Mouse (Mus musculus): ENCODE data around the gene Pou2f1.

The Pou2f1 gene

DNA sequence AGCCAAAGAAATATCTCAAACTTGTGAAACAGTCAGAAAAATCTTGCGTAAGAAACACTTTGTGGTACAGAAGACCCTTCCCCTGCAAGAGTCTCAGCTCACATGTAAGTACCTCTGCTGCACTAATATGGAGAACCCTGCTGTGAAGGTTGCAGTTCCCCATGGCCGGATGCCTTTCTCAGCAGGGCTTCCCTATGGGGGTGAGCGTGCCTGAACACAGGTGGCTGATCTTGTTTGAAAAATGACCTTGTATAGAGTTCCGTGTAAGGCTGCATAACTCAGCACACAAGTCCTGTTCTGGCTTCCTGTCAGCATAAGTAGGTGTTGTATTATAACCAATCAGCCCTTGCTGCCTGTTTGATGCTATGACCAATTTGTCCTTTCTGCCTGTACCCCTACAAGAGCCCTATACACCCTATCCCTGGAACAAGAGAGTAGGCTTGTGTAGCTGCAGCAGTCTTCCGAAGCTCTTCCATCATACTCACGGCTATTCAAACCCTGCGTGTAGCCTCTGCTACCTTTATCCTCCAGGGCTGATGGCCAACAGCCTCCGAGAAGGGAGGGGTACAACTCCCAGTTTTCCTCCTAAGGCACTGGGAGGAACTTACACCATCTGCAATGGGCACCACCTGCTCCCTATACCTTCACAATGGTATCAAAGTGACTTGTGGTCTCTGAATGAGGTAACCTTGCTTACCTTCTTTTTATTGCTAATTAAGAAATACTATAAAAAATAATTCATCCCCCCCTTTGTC, 120.2 kb downstream of the Pou2f1 start:
- no peak for DNase-seq (ENCODE audit: low read depth)

DNA sequence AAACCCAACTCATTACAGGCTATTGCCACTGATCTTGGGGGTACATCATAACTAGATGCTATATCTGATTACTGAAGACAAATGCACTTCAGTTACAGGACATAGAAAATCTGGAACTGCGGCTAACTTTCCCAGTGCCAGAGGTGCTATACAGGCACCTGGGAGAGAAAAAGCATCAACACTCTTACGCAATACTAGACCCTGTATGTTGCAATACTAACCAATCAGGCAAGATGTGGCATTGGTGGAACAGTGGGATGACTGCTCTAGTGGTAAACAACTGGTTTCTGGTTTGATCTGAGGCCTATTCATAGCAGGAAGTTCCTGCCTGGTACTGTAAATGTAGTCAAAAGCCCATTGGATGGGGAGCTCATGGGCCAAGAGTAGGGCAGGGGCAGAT, 123.7 kb downstream of the Pou2f1 start:
- DNase-seq (ENCODE audit: low read depth), result no peak

DNA sequence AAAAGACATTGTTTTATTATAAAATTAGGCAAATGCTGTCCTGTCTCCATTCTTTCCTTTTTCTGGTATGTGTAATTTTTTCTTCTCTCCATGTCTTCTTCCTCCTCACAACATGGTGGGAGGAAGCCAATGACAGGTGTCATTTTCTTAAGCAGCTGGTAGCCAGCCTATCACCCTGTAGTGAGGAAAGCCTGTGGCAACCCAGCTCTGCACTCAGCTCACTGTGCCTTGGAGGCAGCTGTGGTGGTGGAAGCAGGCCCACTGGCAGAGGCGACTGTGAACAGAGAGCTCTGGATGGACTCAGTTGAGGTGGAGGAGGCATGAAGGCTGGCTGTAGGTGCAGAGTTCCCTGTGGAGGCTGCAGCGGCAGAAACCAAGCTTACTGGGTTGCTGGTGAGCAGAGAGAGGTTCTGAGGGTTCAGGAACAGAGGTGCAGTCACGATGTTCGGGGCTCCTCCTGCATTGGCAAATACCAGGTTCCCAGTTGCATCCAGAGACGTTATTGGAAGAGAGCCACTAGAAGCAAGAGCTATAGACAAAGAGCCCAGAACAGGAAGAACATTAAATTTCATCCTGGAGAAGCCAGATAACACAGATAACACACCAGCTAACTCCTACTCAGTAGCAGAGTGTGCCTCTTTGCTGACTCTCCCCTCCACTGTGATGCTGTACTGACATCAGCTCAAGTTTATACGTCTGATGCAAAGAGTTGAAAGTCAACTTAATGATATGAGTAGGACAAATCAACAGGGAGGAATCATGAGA, 126.8 kb downstream of the Pou2f1 start:
- no peak for DNase-seq (ENCODE audit: low read depth)

DNA sequence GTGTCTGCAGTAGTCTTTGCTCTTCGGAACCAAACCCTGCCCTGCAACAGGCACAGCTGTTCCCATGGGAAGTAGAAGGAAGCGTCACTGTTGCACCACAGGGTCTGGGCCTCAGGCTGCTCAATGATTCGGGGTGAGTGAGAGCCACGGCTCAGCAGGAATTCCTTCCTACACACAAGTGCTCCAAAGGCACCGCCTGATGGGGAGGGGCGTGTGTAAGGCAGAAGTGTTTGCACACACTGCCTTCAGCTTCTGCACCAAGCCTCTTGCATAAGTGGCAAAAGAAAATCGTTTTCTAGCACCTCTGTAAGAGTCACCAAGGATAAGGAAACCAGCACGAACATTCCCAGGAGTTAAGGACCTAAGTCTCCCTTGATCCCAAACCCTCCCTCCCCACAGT, 127.8 kb downstream of the Pou2f1 start:
- DNase-seq (ENCODE audit: low read depth), result no peak

DNA sequence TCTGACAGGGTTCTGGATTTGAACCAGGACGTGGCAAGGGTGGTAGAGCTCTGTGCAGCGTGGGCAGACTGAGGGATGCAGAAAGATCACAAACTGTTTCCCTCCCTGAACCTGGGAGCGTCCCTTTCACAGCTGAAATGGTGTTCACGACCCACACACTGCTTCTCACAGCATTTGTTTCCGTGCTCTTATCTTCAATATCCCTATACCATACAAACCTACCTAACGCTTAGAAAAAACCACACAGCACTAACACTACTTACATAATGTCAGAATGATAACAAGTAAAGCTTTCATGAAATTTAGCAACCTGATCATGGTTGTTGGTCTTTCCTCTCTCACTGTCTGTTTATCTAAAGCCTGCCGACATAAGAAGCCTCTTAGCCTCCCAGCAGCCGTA, 133.8 kb downstream of the Pou2f1 start:
- DNase-seq (ENCODE audit: low read depth), result no peak

DNA sequence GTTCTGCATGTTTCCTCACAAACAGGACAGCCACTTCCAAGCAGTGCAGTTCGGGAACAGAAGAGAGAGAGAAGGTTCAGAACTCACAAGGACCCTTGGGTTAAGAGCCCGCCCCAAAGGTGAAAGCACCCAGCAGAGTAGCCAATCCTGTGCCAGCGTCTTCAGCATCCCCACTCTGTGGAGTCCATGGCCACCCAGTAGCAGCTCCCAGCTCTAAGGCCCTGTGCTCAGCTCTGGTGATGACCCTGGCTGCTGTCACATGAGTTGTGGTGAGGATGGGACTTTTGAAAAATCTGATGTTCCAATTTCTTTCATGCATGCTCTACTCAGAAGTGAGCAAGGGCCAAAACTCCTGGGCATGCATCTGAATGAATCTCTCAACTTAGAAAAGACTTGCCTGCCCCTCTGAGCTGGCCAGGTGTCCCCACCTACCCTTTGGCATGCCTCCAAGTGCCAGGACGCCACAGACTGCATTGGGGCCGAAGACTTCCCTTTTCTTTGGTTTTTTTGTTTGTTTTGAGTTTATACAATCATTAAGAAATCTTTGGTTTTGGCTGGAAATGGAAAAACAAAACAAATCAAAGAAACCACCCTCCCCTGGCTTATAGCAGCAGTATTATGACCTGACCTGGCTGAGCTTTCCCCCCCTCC, 135.7 kb downstream of the Pou2f1 start:
- DNase-seq (ENCODE audit: low read depth), result no peak

DNA sequence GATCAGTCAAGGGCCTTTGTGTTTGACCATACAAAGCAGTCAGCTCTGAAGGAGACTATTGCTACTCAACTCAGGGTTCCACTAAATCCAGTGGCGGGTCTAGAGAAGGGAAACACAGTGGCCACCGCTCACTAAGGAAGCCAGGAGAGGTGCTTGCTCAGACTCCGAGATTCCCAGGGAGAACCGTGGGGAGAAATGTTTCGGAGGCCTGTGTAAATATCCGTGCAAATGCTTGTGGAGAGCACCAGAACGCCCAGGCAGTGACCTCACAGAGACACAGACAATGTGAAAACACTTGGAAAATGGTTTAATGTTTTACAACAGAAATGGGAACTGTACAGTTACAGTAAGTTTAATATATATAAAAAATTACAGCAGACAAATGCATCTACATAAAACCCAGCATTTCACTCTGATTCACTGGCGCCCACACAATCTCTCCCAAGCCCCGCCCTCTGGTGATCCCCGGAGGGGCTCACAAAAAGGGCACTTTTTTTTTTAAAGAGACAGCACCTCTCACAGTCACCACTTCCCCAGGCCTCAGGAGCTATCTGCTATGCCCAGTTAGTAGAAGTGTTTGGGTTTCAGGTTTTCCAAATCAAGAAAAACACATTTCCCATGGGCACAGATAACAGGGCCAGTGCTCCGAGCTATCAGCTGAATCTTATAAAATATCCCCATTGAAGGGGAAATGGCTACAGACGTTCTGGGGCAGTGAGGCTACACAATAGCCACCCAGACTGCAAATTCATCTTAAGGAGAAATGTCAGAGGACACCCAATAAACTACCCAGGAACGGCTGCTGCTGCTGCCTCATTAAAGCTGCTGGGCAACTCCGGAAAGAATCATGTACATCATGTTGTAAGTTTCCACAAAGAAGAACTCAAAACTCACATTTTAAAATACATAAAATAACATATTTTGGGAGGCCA, 137.3 kb downstream of the Pou2f1 start:
- DNase-seq (ENCODE audit: low read depth), result no peak

DNA sequence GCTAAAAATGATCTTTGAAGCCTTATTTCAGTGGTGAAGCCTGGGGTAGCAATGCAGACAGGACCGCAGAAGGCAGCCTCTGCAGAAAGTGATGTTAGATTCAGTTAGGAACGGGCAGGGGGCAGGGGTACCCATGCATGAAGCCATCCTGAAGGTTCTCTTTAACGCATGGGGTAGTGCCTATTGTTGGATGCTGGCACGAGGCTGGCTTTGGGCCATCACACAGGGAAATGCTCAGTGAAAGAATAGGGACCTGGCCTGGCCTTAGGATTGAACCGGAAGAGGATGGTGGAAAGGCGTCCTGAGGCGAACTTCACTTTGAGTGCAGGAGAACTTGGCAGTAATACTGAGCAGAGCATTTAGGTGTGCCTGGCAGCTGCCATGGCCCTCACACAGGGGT, 140.4 kb downstream of the Pou2f1 start:
- no peak for DNase-seq (ENCODE audit: low read depth)

DNA sequence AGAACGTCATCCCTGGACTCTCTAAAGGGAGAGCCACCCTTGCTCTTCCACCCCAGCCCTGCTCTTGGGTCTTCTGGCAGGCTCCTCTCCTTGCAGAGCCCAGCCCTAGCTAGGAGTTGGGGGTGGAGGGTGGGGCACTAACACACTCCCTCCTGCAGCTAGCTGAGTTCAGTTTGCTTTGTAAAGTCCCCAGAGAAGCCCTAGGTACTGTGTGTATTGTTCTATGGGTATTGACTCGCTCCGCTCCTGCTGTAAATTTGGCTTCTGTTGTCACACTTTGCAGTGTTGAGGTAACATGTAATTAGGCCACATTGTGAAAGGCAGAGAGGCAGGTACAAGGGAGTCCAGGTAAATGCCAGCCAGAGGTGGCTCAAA, 141.3 kb downstream of the Pou2f1 start:
- no peak for DNase-seq (ENCODE audit: low read depth)

DNA sequence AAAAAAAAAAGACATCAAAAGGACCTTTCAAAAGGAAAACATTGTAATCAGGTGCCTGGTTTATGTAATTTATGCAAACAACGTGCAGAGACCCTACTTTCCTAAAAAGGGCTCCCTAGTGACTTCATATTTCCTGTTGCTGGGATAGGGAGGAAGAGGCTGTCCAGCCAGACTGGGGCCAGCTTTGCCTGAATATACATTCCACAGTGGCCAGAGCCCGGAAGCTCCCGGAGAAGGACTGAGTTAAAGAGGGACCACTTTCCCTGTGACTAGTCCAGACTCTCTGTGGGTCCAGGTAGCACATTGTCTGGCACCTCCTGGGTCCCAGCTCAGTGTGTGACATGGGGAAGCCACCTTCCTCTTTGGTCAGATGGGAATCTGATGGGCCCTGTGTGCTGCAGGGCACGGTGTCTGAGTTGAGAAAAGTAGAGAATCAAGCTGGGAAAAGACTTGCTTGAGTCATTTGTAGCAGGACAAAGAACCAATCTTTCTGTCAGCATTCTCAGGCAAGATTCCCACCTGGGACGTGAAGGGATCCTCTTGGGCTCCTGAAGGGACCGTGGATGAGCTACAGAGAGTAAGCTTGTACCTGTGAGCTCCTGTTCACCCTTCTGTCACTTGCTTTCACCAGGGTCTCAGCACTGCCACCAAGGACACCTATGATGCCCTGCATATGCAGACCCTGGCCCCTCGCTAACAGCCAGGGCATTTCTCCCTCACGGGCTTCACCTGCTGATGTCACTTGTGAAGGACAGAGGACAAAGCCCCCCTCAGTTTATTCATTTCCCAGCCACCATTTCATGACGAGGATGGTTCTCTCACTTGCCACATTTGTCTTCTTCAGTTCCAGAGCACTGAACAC, 141.9 kb downstream of the Pou2f1 start:
- no peak for DNase-seq (ENCODE audit: low read depth)

DNA sequence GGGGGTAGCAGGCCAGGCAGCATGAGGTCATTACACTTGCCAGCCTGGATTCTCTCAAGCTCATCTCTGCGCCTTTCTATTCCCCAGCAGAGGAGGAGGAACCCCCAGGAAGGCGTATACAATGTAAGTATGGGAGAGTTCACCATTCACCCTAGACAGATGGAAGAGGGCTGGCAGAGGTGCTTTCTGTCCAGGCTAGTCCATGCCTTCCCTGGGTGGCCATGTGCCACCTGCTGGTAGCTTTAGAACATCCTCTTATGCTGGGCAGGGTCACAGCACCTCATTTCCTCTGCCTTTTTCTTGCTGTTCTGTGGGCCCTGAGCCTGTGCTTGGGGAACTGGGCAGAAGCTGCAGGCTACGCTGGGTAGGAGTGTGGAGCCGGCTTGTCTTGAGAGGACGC, 144.1 kb downstream of the Pou2f1 start:
- DNase-seq (ENCODE audit: low read depth), result peak; percentile 65

DNA sequence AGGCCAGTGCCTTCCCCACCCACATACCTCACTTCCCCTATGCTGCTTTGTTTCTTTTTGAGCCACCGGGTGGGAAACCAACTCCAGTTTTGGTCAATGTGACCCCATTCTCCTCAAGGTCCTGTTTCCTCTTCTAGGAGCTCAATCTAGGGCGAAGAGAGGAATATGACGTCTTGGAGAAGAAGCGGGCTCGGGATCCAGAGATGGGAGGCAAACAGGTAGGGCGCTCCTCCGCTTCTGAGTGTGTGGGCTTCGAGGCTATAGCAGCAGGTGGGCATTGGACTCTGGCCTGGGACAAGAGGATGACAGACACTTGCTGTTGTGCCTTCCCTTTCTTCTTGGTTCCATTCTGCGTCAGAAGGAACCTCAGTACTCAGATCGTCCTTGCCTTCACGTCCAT, 145.2 kb downstream of the Pou2f1 start:
- no peak for DNase-seq (ENCODE audit: low read depth)

DNA sequence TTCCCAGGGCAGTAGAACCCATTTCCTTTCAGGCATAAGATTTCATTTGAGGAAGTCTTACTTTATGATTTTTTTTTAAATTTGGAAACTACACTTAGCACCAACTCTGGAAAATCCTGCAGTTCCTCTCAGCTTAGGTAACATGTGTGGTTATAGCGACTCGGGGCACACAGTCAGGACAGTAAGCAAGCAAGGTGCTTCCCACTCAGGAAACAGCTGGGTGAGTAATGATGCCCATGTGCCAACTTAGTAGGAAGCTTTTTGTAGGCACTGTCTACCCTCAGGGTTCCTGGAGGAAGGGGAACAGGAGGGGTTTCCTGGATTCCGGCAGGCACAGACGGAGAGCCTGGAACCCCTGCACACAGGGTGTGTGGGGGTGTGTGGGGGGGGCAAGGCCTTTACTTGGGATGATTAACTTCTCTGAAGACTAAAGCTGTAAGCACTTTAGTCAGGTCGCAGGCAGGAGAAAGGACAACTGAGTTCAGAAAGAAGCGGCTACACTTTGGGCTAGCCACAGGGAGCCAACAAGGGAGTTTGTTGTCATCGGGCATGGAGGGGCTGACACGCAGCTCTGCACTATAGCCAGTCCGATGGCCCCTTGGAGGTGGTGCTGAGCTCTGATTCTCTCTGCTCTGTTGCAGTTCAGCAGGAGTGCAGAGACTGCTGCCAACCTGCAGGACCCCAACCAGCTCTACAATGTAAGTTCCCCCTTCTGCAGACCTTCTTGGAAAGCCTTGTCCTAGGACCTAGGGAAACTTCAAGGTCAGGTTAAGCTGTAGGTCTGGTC, 146.5 kb downstream of the Pou2f1 start:
- no peak for DNase-seq (ENCODE audit: low read depth)

DNA sequence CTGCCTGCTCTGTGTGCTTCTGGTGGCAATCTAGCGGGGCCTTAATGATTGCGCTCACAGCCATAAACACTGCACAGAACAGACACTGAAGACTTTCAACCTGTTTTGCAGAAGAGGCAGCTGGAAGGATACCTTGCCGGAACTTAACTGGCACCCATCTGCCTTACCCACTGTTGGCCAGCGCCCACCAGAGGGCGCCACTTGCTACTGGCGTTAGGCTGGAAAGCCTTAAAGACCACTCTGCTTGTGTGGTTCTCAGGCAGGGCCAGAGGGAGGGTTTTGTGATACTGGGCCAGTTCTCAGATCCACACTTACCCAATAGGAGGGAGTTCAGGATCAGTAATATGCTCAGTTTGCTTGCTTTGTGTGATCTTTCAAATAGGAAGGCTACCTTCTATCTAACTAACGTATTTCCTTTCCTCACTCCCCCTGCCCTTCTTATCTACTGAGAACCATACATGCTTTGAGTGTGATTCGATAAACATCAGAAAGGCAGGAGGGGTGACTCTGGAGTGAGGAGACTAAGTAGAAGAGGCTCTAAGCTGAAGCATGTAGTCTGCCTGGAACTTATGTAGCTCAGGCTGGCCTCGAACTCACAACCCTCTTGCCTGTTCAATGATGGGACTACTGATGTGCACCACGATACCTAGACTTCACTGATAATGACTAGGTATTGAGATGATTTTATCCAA, 148.6 kb downstream of the Pou2f1 start:
- DNase-seq (ENCODE audit: low read depth), result peak; percentile 91

DNA sequence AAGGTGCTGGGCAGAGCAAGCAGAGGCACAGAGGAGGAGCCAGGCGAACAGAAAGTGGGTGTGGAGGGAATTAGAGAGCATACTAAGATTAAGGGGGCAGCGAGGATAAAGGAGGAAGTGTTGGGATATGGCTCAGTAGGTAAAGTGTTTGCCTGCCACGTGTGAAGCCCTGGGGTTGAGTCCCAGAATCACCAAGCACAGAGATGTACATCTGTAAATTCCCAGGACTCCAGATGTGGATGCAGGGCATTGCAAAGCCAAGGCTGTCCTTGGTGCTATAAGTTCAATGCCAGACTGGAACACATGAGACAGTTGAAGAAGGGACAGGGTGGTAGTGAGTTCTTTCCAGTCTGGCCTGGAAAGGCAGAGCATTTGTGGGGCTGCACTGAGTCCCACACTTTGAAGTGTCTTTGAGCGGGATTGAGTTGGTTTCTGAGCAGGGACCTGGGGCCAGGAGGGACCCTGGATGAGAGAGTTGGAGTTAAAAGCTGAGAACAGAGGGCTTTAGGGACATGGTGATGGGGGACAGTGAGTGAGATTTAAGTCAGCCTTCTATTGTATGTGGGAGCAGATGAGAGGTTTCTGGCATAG, 149.3 kb downstream of the Pou2f1 start:
- no peak for DNase-seq (ENCODE audit: low read depth)

DNA sequence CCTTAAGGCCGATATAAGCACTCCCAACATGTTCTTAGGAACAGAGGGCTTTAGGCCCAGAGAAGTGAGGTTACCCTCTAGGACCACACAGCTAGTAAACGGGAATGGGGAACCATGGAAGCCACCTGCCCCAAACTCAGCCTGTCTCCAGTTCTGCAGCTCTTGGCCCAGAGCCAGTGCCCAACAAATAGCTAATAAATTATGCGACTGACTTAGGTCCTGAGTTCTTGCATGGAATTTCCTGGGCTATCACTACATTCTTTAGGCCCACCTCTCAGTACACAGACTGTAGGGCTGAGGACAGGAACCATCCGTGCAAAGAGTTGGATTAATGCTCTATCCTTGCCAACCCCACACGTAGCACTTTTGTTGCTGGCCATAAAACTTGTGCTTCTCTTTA, 150.3 kb downstream of the Pou2f1 start:
- DNase-seq (ENCODE audit: low read depth), result no peak

DNA sequence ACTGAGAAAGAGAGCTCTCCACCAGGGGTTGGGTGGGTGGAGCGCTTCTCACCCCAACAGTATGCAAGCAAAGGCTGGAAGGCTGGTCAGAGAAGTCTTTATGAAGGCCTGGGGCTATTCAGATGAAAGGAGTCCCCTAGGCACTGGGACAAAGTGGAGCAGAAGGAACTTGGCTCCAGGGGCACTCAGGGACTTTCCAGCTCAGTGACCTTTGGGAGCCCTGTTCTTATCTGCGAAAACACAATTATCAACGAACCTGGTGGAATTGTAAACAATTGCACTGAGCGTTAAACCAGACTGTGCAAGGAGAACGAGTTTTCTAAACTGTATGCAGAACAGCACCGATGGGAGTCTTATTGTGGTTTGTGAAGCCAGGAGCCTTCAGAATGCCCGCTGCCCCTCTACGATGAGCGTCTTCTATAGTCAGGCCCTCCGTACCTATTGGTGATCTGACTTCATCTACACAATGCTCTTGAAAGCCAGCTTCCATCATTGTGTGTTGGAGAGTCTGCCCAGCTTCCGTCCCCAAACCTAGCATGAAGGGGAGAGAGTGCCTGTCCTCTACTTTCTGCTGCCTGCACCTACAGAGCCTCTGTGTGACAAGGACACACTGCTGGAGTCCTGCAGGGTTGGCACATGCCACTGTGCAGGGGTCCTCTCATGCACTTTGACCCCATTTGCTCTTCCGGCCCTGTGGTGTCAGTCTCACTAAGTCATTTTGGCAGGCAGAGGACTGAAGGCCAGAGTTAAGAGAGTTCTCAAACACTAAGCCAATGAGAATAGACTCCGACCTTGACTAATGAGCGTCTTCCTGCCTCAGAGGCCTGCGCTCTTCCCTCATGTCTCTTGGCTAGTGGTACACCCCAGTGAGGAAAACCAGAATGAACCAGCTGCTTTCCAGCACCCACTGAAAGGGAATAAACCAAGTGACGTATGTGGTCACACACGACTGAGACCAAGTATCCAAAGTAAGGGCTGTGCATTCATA, 152.7 kb downstream of the Pou2f1 start:
- peak; percentile 57 for DNase-seq (ENCODE audit: low read depth)

DNA sequence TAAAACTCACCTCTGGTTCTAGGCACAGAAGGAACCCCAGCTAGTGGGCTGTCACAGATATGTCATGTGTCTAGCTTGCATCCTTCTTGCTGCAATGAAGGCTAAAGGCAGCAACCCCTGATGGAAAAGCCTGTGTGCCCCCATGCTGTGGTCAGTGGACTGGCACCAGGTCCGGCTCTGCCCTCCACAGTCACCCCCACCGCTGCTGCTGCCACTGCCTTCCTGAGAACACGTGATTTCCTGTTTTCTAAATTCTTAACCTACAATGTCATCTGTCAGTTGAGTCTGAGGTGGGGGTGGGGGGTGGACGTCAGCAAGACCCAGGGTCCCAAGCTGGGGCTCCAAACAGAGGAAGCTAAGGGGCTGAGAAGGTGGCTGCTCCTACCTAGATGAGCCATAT, 153.6 kb downstream of the Pou2f1 start:
- peak; percentile 72 for DNase-seq (ENCODE audit: low read depth)

All from naive thymus-derived CD4-positive, alpha-beta T cell, adult 2 months (primary cell).